ENCODE assay signal across 9 mouse cellular contexts in genomic region chr4:138319508-138319907, GRCm38 (mm10). TPM values are rescaled to one million over a fixed set of nuclear protein-coding genes. Genes with fewer than 3 reads are reported as not detected.
A peak's percentile ranks its signal among the peaks of the same experiment; 100 is the strongest.
DNase-seq lines count a peak whose midpoint lies in the region; ATAC-seq and TF ChIP-seq lines count a peak whose summit lies in the region.
"Had no signal": no experiment of that assay in that cellular context is flagged by ENCODE, and none has a peak within 500 bp of the region (broad histone marks: within the 10 kb centered on the region; RNA-seq: fewer than 3 reads in every experiment).

No protein-coding gene starts in this region.

- 40% methylated on average over 10 of the region's 10 CpGs for WGBS in embryonic facial prominence, embryonic 11.5 days
- 30% methylated on average over 10 of the region's 10 CpGs for WGBS in lung, embryonic 14.5 days

- no peak for ATAC-seq in embryonic facial prominence, embryonic 11.5 days (replicated peaks; ENCODE audit: insufficient number of reproducible peaks, low FRiP score, low TSS enrichment, low read depth)
- ATAC-seq in lung, embryonic 14.5 days (ENCODE audit: insufficient read depth): peak; percentile 32; the same call in 1 of the 2 replicates

- H3K27ac ChIP-seq in embryonic facial prominence, embryonic 11.5 days (replicated peaks; ENCODE audit: low read depth, low read length): no peak overlapping the region
- no peak overlapping the region for H3K27ac ChIP-seq in lung, embryonic 14.5 days (ENCODE audit: low read depth)
- H3K27ac ChIP-seq: limb, embryonic 12.5 days had no signal

- H3K36me3 ChIP-seq in E14TG2a.4 (ENCODE audit: insufficient read depth, low read length): peaks cover 11% of the 10 kb centered on the region
- no peaks in the 10 kb centered on the region; the same call in 1 of the 2 replicates for H3K36me3 ChIP-seq in embryonic facial prominence, embryonic 11.5 days (replicated peaks; ENCODE audit: control insufficient read depth, insufficient read depth, low read depth, low read length)
- peaks cover 23% of the 10 kb centered on the region; the same call in 1 of the 2 replicates for H3K36me3 ChIP-seq in lung, embryonic 14.5 days (ENCODE audit: insufficient read depth)

- peaks cover 72% of the 10 kb centered on the region for H3K4me1 ChIP-seq in E14TG2a.4 (replicated peaks; ENCODE audit: low read depth, low read length)
- H3K4me1 ChIP-seq in embryonic facial prominence, embryonic 11.5 days (ENCODE audit: control insufficient read depth, insufficient read depth, low read length): no peaks in the 10 kb centered on the region
- no peaks in the 10 kb centered on the region for H3K4me1 ChIP-seq in lung, embryonic 14.5 days (ENCODE audit: insufficient read depth)
- H3K4me1 ChIP-seq: limb, embryonic 12.5 days had no signal

- no peaks in the 10 kb centered on the region for H3K9me3 ChIP-seq in E14TG2a.4 (ENCODE audit: low read length)
- no peaks in the 10 kb centered on the region for H3K9me3 ChIP-seq in embryonic facial prominence, embryonic 11.5 days (replicated peaks; ENCODE audit: control insufficient read depth, low read length)
- H3K9me3 ChIP-seq in lung, embryonic 14.5 days (ENCODE audit: low read depth, low read length): no peaks in the 10 kb centered on the region

- no peak overlapping the region for H3K4me2 ChIP-seq in embryonic facial prominence, embryonic 11.5 days (ENCODE audit: low read depth, low read length)
- H3K4me2 ChIP-seq in lung, embryonic 14.5 days: no peak overlapping the region
- H3K4me2 ChIP-seq: limb, embryonic 12.5 days had no signal

- TF ChIP-seq CTCF in E14TG2a.4 (conservative IDR thresholded peaks at IDR 0.05; ENCODE audit: low read length): peak; percentile 92
- peak; percentile 100 for TF ChIP-seq CTCF in lung, embryonic 14.5 days (IDR thresholded peaks at IDR 0.05; ENCODE audit: low read depth)

- no peak overlapping the region for H3K9ac ChIP-seq in embryonic facial prominence, embryonic 11.5 days (replicated peaks; ENCODE audit: low read length)
- no peak overlapping the region for H3K9ac ChIP-seq in lung, embryonic 14.5 days
- H3K9ac ChIP-seq: limb, embryonic 12.5 days had no signal

- no peak overlapping the region for H3K4me3 ChIP-seq in E14TG2a.4 (replicated peaks; ENCODE audit: low read length)
- no peak overlapping the region for H3K4me3 ChIP-seq in embryonic facial prominence, embryonic 11.5 days (ENCODE audit: low read depth, low read length)
- no peak overlapping the region for H3K4me3 ChIP-seq in lung, embryonic 14.5 days (ENCODE audit: low read depth, low read length)
- H3K4me3 ChIP-seq: limb, embryonic 12.5 days had no signal

- peak; percentile 84 to 86 for DNase-seq in adrenal gland, postnatal 36 days
- DNase-seq in embryonic facial prominence, embryonic 11.5 days (ENCODE audit: low spot score): peak; percentile 86
- peak; percentile 83 to 92 for DNase-seq in heart, postnatal 14 days
- peak; percentile 85 to 92 for DNase-seq in layer of hippocampus, adult 8-10 months (ENCODE audit: low spot score in 2 of 2)
- DNase-seq in lung, embryonic 14.5 days: peak; percentile 91
- peak; percentile 91 to 94 for DNase-seq in right cerebral cortex, adult 2 months (ENCODE audit: low spot score in 2 of 2)
- DNase-seq in urinary bladder, postnatal 14 days (ENCODE audit: low spot score): peak; percentile 79

- intact Hi-C loops in heart, postnatal 14 days (cut with DNase I): loop anchor here (2.0 kb wide), 2 partner anchors 59 to 107 kb away; no protein-coding TSS in a partner anchor

- no peaks in the 10 kb centered on the region for H3K27me3 ChIP-seq in E14TG2a.4 (ENCODE audit: insufficient read depth, low read length)
- H3K27me3 ChIP-seq in embryonic facial prominence, embryonic 11.5 days (ENCODE audit: control insufficient read depth, insufficient read depth, low read length): no peaks in the 10 kb centered on the region
- H3K27me3 ChIP-seq in lung, embryonic 14.5 days (ENCODE audit: insufficient read depth, low read length): no peaks in the 10 kb centered on the region
- H3K27me3 ChIP-seq: limb, embryonic 12.5 days had no signal

RNA-seq across cellular contexts. Expression of gene Pink1, which starts 6.6 kb away (rescaled TPM):
- total RNA-seq in adrenal gland, postnatal 36 days (2021): 100 to 1,000 TPM; 141 to 211 TPM
- polyA plus RNA-seq in embryonic facial prominence, embryonic 11.5 days (2014; fragmentation: Nextera tagmentation; extraction: Ambion mirVana): 17.7 and 18.8 TPM in 2 replicates
- 100 to 1,000 TPM; 367 to 392 TPM for total RNA-seq in heart, postnatal 14 days (2021)
- total RNA-seq in layer of hippocampus, adult 8-10 months (2022): 100 to 1,000 TPM; 264 to 292 (median 274) TPM
- polyA plus RNA-seq in lung, embryonic 14.5 days (2014; fragmentation: Nextera tagmentation; extraction: Ambion mirVana): 22.2 and 25.1 TPM in 2 replicates

RNA-seq across cellular contexts. Expression of gene Ddost, which starts 15.0 kb away (rescaled TPM):
- total RNA-seq in adrenal gland, postnatal 36 days (2021): 100 to 1,000 TPM; 127 to 132 TPM
- polyA plus RNA-seq in embryonic facial prominence, embryonic 11.5 days (2014; fragmentation: Nextera tagmentation; extraction: Ambion mirVana): 249 and 259 TPM in 2 replicates
- 10 to 100 TPM; 65.7 to 69.2 TPM for total RNA-seq in heart, postnatal 14 days (2021)
- total RNA-seq in layer of hippocampus, adult 8-10 months (2022): 10 to 100 TPM; 90.5 to 99.3 (median 97.2) TPM
- 371 and 379 TPM in 2 replicates for polyA plus RNA-seq in lung, embryonic 14.5 days (2014; fragmentation: Nextera tagmentation; extraction: Ambion mirVana)

RNA-seq across cellular contexts. Expression of gene Cda, which starts 48.3 kb away (rescaled TPM):
- total RNA-seq in adrenal gland, postnatal 36 days (2021): 10 to 100 TPM in 1 of 2 experiments, 1 to 10 TPM in 1; 6.9 to 15.0 TPM
- polyA plus RNA-seq in embryonic facial prominence, embryonic 11.5 days (2014; fragmentation: Nextera tagmentation; extraction: Ambion mirVana): 3.5 and 5.7 TPM in 2 replicates
- total RNA-seq in heart, postnatal 14 days (2021): 1 to 10 TPM; 2.1 to 2.2 TPM
- total RNA-seq in layer of hippocampus, adult 8-10 months (2022): 1 to 10 TPM; 2.0 to 3.2 (median 2.7) TPM
- polyA plus RNA-seq in lung, embryonic 14.5 days (2014; fragmentation: Nextera tagmentation; extraction: Ambion mirVana): 24.1 and 24.4 TPM in 2 replicates
